Mouse (Mus musculus) hindbrain, embryonic 14.5 days (tissue): ENCODE data around the gene Elp1. TPM values are rescaled to one million over a fixed set of nuclear protein-coding genes. Genes with fewer than 3 reads are reported as not detected.

Experiments used
- polyA plus RNA-seq: library from polyadenylated mRNA; unstranded; fragments of >200 nt; fragmentation: Nextera tagmentation; extraction: Ambion mirVana; gene quantifications from 2 replicates; pipeline ENCODE4 v1.2.1, GENCODE M21; 2014

Elp1 gene
- polyA plus RNA-seq, 1 experiment from 2014 or later, result 82.5 TPM

Other genes with a start within 250 kb of the Elp1 start
- gene Gm26657, start 62.3 kb downstream of the Elp1 start, polyA plus RNA-seq, result not detected in 2 replicates
- not detected in 2 replicates for gene Actl7b, start 60.9 kb downstream of the Elp1 start, polyA plus RNA-seq
- not detected in 2 replicates for gene Actl7a, start 58.9 kb downstream of the Elp1 start, polyA plus RNA-seq
- gene Fam206a, start within 50 bp of the Elp1 start, polyA plus RNA-seq, result 18.3 and 19.5 TPM in 2 replicates
- 12.2 and 16.7 TPM in 2 replicates for gene Ctnnal1, start 62.9 kb upstream of the Elp1 start, polyA plus RNA-seq
- gene Tmem245, start 145.1 kb upstream of the Elp1 start, polyA plus RNA-seq, result 10.2 and 10.5 TPM in 2 replicates
- gene Frrs1l, start 188.1 kb upstream of the Elp1 start, polyA plus RNA-seq, result 34.2 and 38.2 TPM in 2 replicates